Mouse (Mus musculus) liver, embryonic 14.5 days (tissue): ENCODE results near the gene Mecom.

Source experiments
- CTCF ChIP-seq: IDR thresholded peaks from 2 replicates; pipeline ENCODE4 v1.5.1; 2016; ENCODE audit warnings: antibody characterized with exemption, low read depth, control low read depth
- EP300 ChIP-seq: IDR thresholded peaks from 2 replicates; pipeline ENCODE4 v1.6.1; 2016; ENCODE audit warnings: antibody characterized with exemption, low read depth

DNA sequence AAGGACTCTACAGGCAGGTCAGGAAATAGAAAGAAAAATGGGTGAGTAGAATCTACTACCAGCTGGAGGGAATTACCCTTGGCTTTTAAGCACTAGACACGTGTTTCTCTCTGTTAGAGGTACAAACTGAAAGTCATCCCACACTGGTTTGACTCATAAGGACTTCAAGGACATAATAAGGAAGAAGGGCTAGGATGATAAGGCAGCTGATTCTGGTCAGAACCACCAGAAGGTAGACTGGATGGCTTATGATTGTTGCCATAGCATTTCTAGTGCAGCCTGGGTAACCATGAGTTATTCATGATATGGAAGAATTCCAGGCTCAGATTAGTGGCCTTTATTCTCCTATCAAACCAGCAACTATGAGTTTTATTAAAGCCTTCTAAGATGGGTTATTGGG, 308.4 kb downstream of the Mecom start:
- TF ChIP-seq CTCF, result no peak
- TF ChIP-seq EP300, result no peak
